15 mouse cellular contexts compared by ENCODE assay signal in genomic region chr10:102685833-102686434, GRCm38 (mm10).
DNase-seq lines count a peak whose midpoint lies in the region; ATAC-seq and TF ChIP-seq lines count a peak whose summit lies in the region.
"Had no signal": no experiment of that assay in that cellular context is flagged by ENCODE, and none has a peak within 500 bp of the region (broad histone marks: within the 10 kb centered on the region; RNA-seq: fewer than 3 reads in every experiment).

No protein-coding gene starts in this region.

- 66% methylated on average over 7 of the region's 7 CpGs for WGBS in stomach, postnatal 0 days

- H3K36me3 ChIP-seq in stomach, postnatal 0 days (ENCODE audit: control insufficient read depth, insufficient read depth, low read length): no peaks in the 10 kb centered on the region
- H3K36me3 ChIP-seq: embryonic facial prominence, embryonic 12.5 days; limb, embryonic 15.5 days; neural tube, embryonic 12.5 days had no signal

- no peak overlapping the region for H3K4me3 ChIP-seq in gastrocnemius, adult 2 months
- no peak overlapping the region for H3K4me3 ChIP-seq in stomach, postnatal 0 days (ENCODE audit: low read depth, low read length)
- H3K4me3 ChIP-seq: embryonic facial prominence, embryonic 12.5 days; limb, embryonic 15.5 days; neural tube, embryonic 12.5 days had no signal

- H3K4me2 ChIP-seq in stomach, postnatal 0 days (replicated peaks; ENCODE audit: low read depth): no peak overlapping the region
- H3K4me2 ChIP-seq: embryonic facial prominence, embryonic 12.5 days; limb, embryonic 15.5 days; neural tube, embryonic 12.5 days had no signal

- H3K4me1 ChIP-seq in stomach, postnatal 0 days (replicated peaks; ENCODE audit: control insufficient read depth, insufficient read depth): no peaks in the 10 kb centered on the region
- H3K4me1 ChIP-seq: embryonic facial prominence, embryonic 12.5 days; limb, embryonic 15.5 days; neural tube, embryonic 12.5 days had no signal

- H3K27me3 ChIP-seq in stomach, postnatal 0 days (ENCODE audit: control insufficient read depth, insufficient read depth, low read length): no peaks in the 10 kb centered on the region
- H3K27me3 ChIP-seq: embryonic facial prominence, embryonic 12.5 days; limb, embryonic 15.5 days; neural tube, embryonic 12.5 days had no signal

- no peak overlapping the region for H3K9ac ChIP-seq in stomach, postnatal 0 days (ENCODE audit: low read length)
- H3K9ac ChIP-seq: embryonic facial prominence, embryonic 12.5 days; limb, embryonic 15.5 days; neural tube, embryonic 12.5 days had no signal

- DNase-seq in gastrocnemius, adult 2 months: no peak
- DNase-seq in gastrocnemius, adult 18-20 months (ENCODE audit: low spot score): no peak
- peak; percentile 7 for DNase-seq in lung, postnatal 10 days
- no peak for DNase-seq in lung, adult 18-20 months
- DNase-seq in kidney, adult 9 months: peak; percentile 27
- DNase-seq in skeletal muscle tissue, adult 2 months (ENCODE audit: low read depth, low spot score): peak; percentile 9
- DNase-seq in gastrocnemius, postnatal 36 days: no peak
- no peak for DNase-seq in stomach, postnatal 0 days (ENCODE audit: low spot score)
- DNase-seq: B cell, adult 2 months; cerebellum, adult 18-20 months; gastrocnemius, postnatal 10 days; lung, adult 2 months had no signal

- TF ChIP-seq EP300 in stomach, postnatal 0 days (optimal IDR thresholded peaks at IDR 0.05): no peak

- peak overlapping the region; percentile 57 for H3K27ac ChIP-seq in gastrocnemius, adult 2 months
- no peak overlapping the region for H3K27ac ChIP-seq in stomach, postnatal 0 days (replicated peaks)
- H3K27ac ChIP-seq: embryonic facial prominence, embryonic 12.5 days; limb, embryonic 15.5 days; neural tube, embryonic 12.5 days had no signal

- intact Hi-C loops in gastrocnemius, adult 2 months (cut with DNase I): no loop called here
- intact Hi-C loops in gastrocnemius, postnatal 36 days (cut with DNase I): no loop called here

- no peak for ATAC-seq in stomach, postnatal 0 days (ENCODE audit: low FRiP score, low TSS enrichment)

- no peak for TF ChIP-seq CTCF in gastrocnemius, adult 2 months (IDR thresholded peaks at IDR 0.05)
- TF ChIP-seq CTCF in stomach, postnatal 0 days (IDR thresholded peaks at IDR 0.05; ENCODE audit: low read depth): no peak

- H3K9me3 ChIP-seq in stomach, postnatal 0 days (ENCODE audit: control insufficient read depth, low read length): no peaks in the 10 kb centered on the region
- H3K9me3 ChIP-seq: embryonic facial prominence, embryonic 12.5 days; limb, embryonic 15.5 days; neural tube, embryonic 12.5 days had no signal

Comparison
In these comparisons a context has a peak if more than half of its experiments do, and no peak if none do; other contexts are left out.
1. DNase-seq: peak in lung, postnatal 10 days (single experiment), kidney, adult 9 months (single experiment) and skeletal muscle tissue, adult 2 months (single experiment); none in gastrocnemius, adult 2 months (single experiment), gastrocnemius, adult 18-20 months (single experiment), lung, adult 18-20 months (0 of 2), gastrocnemius, postnatal 36 days (0 of 2) and stomach, postnatal 0 days (single experiment).